Comparison of ENCODE assay signal across 8 mouse cellular contexts in the genomic region with DNA sequence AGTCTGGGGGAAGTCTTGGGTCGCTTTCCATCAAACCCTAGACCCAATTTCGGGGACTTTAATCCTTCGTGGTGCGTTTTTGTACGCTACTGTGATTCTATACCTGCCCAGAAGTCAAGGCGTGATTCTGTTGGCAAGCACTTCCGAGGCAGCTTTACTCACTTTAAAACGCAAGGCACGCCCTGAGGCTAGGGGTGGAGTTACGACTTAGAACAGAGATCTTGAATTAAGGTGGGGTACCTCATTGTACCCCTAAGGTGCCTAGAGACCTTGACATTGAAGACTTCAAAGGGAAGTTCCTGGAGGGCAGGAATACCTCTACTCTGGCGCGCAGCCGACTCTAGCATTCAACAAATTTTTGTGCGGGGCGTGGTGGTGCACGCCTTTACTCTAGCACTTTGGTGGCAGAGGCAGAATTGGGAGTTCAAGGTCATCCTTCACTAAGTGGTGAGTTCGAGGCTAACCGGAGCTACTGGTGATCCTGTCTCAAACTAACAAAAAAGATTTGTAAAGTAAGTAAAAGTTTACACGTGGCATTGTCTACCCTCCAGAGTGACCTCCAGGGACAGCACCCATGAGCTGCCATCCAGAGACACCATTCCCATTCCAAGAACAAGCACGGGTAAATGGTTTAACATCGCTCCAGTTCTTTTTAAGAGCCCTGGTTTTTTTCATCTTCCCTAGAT. TPM values are rescaled to one million over a fixed set of nuclear protein-coding genes. Genes with fewer than 3 reads are reported as not detected.
DNase-seq lines count a peak whose midpoint lies in the region; ATAC-seq and TF ChIP-seq lines count a peak whose summit lies in the region.

No protein-coding gene starts in this region.

- H3K4me3 ChIP-seq in testis, adult 2 months (ENCODE audit: control insufficient read depth, low read depth, low read length), result peak overlapping the region; percentile 72
- H3K4me3 ChIP-seq in liver, embryonic 15.5 days (replicated peaks), result peak overlapping the region; percentile 60

- no peak for TF ChIP-seq CTCF in testis, adult 2 months (IDR thresholded peaks at IDR 0.05; ENCODE audit: control insufficient read depth, insufficient read depth, insufficient replicate concordance, low read depth, low read length)

- no peak overlapping the region for H3K9ac ChIP-seq in liver, embryonic 15.5 days

- WGBS in liver, embryonic 15.5 days (ENCODE audit: insufficient replicate concordance), result 2% methylated on average over 21 of the region's 21 CpGs

- H3K36me3 ChIP-seq in testis, adult 2 months (ENCODE audit: control insufficient read depth, insufficient read depth, low read length), result no peaks in the 10 kb centered on the region
- H3K36me3 ChIP-seq in liver, embryonic 15.5 days (replicated peaks), result no peaks in the 10 kb centered on the region

- no peaks in the 10 kb centered on the region for H3K27me3 ChIP-seq in testis, adult 2 months (ENCODE audit: control insufficient read depth, insufficient read depth, low read length)
- H3K27me3 ChIP-seq in liver, embryonic 15.5 days, result peaks cover 89% of the 10 kb centered on the region

- DNase-seq in testis, postnatal 14 days (ENCODE audit: low spot score), result no peak
- DNase-seq in fat pad, adult 2 months (ENCODE audit: extremely low read depth, low read depth, low spot score), result peak; percentile 36
- DNase-seq in induced T-regulatory cell, adult 2 months (ENCODE audit: low read depth), result peak; percentile 89
- DNase-seq in frontal cortex, postnatal 36 days (ENCODE audit: low spot score in 2 of 2), result no peak
- no peak for DNase-seq in ovary, postnatal 14 days (ENCODE audit: low spot score)

- H3K27ac ChIP-seq in testis, adult 2 months (ENCODE audit: control insufficient read depth, insufficient read depth, low read depth, low read length), result peak overlapping the region; percentile 55
- no peak overlapping the region for H3K27ac ChIP-seq in liver, embryonic 15.5 days (replicated peaks)

- peak overlapping the region; percentile 75 for H3K4me2 ChIP-seq in liver, embryonic 15.5 days

- no peak for ATAC-seq in liver, embryonic 15.5 days (ENCODE audit: insufficient read depth)
- ATAC-seq in neutrophil, adult 5-6 weeks (ENCODE audit: extremely low read depth, insufficient number of reproducible peaks, low FRiP score, poor library complexity, severe bottlenecking), result peak; percentile 13; the same call in 1 of the 2 replicates

- H3K9me3 ChIP-seq in liver, embryonic 15.5 days (replicated peaks), result no peaks in the 10 kb centered on the region

- no peak for TF ChIP-seq POLR2A in testis, adult 2 months (IDR thresholded peaks at IDR 0.05; ENCODE audit: control insufficient read depth, low read depth, low read length)

- peaks cover 31% of the 10 kb centered on the region for H3K4me1 ChIP-seq in testis, adult 2 months (ENCODE audit: control insufficient read depth, insufficient read depth, low read length)
- H3K4me1 ChIP-seq in liver, embryonic 15.5 days (replicated peaks), result peaks cover 43% of the 10 kb centered on the region

RNA-seq across cellular contexts. Expression of gene Mllt6, which starts 0.9 kb away (rescaled TPM):
- polyA plus RNA-seq in testis, adult 2 months (2012; rRNA removed), result 7.4 and 8.2 TPM in 2 replicates
- polyA plus RNA-seq in liver, embryonic 15.5 days (2015; fragmentation: Nextera tagmentation; extraction: Ambion mirVana), result 0.16 and 0.20 TPM in 2 replicates
- 63.2 and 69.2 TPM in 2 replicates for total RNA-seq in neutrophil, adult 5-6 weeks (2017)

RNA-seq across cellular contexts. Expression of gene Cisd3, which starts 23.3 kb away (rescaled TPM):
- polyA plus RNA-seq in testis, adult 2 months (2012; rRNA removed), result 17.6 and 17.7 TPM in 2 replicates
- polyA plus RNA-seq in liver, embryonic 15.5 days (2015; fragmentation: Nextera tagmentation; extraction: Ambion mirVana), result 11.4 and 12.3 TPM in 2 replicates
- 7.2 and 13.5 TPM in 2 replicates for total RNA-seq in neutrophil, adult 5-6 weeks (2017)

RNA-seq across cellular contexts. Expression of gene Epop, which starts 32.8 kb away (rescaled TPM):
- polyA plus RNA-seq in testis, adult 2 months (2012; rRNA removed), result 0.47 and 0.58 TPM in 2 replicates
- 0.39 and 0.40 TPM in 2 replicates for polyA plus RNA-seq in liver, embryonic 15.5 days (2015; fragmentation: Nextera tagmentation; extraction: Ambion mirVana)
- total RNA-seq in neutrophil, adult 5-6 weeks (2017), result 0.35 and 0.61 TPM in 2 replicates

RNA-seq across cellular contexts. Expression of gene Pcgf2, which starts 37.9 kb away (rescaled TPM):
- polyA plus RNA-seq in testis, adult 2 months (2012; rRNA removed), result 6.4 and 8.1 TPM in 2 replicates
- 1.4 and 2.7 TPM in 2 replicates for polyA plus RNA-seq in liver, embryonic 15.5 days (2015; fragmentation: Nextera tagmentation; extraction: Ambion mirVana)
- total RNA-seq in neutrophil, adult 5-6 weeks (2017), result not detected in 2 replicates

RNA-seq across cellular contexts. Expression of gene Psmb3, which starts 40.8 kb away (rescaled TPM):
- polyA plus RNA-seq in testis, adult 2 months (2012; rRNA removed), result 102 and 104 TPM in 2 replicates
- polyA plus RNA-seq in liver, embryonic 15.5 days (2015; fragmentation: Nextera tagmentation; extraction: Ambion mirVana), result 236 and 247 TPM in 2 replicates
- 89.0 and 97.7 TPM in 2 replicates for total RNA-seq in neutrophil, adult 5-6 weeks (2017)

Comparison
In these comparisons a context has a peak if more than half of its experiments do, and no peak if none do; other contexts are left out.
1. DNase-seq: peak in fat pad, adult 2 months (single experiment) and induced T-regulatory cell, adult 2 months (single experiment); none in testis, postnatal 14 days (single experiment), frontal cortex, postnatal 36 days (0 of 2) and ovary, postnatal 14 days (single experiment).